Mouse (Mus musculus) right cerebral cortex, postnatal 25 days (tissue): ENCODE measurements at regions not wholly inside any gene's neighbourhood (a gene's known extent, or its start where the extent isn't known, plus 50 kb on each side); places are given as distances from the start of the nearest gene placed in this dataset.

Experiments used
- DNase-seq: peaks from one replicate; pipeline ENCODE4 v3.0.0; 2022

DNA sequence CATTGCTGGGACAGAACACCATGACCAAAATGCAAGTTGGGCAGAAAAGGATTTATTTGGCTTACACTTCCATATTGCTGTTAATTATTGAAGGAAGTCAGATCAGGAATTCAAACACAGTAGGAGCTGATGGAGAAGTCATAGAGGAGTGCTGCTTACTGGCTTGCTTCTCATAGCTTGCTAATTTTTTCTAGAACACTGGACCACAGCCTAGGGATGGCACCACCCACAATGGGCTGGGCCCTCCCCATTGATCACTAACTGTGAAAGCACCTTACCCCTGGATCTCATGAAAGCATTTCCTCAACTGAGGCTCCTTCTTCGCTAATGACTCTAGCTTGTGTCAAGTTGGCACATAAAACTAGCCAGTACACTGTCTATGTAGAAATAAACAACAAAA lies 381.3 kb downstream of the Nup35 start:
- DNase-seq: no peak

DNA sequence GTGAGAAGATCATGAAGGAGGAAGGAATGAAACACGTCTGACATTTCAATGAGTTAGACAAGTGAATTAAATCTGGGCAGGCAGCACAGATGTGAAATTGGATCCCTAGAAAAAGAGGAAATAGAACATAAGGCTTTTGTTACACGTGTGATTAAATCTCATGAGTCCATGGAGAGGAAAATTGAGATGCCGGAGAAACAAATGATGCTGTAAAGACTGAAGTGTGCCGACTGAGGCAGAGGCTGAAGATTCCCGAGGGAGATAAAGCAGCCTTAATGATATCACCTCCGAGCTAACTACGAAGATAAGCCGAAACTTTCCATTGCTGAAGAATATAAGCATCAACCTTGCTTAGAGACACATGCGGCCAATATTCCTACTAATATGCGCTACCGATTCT lies 390.0 kb downstream of the Nup35 start:
- no peak for DNase-seq

GRCm38 (mm10) chr2:81023620-81024019 lies 406.6 kb downstream of the Nup35 start:
- DNase-seq: no peak
